Mouse (Mus musculus): ENCODE data around the gene Zbtb4.

GRCm38 (mm10) chr11:69778985-69779384 is 13.3 kb downstream of the Zbtb4 start:
- TF ChIP-seq POLR2A (IDR thresholded peaks at IDR 0.05; ENCODE audit: low read depth, low read length) (no peak), CTCF (IDR thresholded peaks at IDR 0.05; ENCODE audit: extremely low read depth, insufficient read depth, insufficient read length, insufficient replicate concordance) (no peak)

Measured in spleen, adult 2 months (tissue).